10 mouse cellular contexts compared by ENCODE assay signal in the genomic region with DNA sequence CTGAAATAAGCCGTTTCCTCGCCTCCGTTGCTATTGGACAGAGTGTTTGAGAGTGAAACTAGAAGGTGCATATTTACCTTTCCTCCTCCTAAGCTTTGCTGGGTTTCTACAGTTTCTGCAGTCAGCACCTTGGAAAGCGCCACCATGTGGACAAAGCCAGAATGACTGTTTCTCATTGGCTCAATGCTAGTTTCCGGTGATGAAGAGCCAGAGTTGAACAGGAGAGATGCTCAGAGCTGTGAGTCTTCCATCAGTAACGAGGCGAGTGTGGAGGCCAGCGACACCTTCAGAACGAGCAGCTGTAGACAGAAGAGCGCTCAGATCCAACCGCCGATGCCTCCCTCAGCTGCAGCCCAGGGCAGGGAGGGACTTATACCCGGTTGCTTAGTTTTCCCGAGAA. TPM values are rescaled to one million over a fixed set of nuclear protein-coding genes. Genes with fewer than 3 reads are reported as not detected.
A peak's percentile ranks its signal among the peaks of the same experiment; 100 is the strongest.
DNase-seq lines count a peak whose midpoint lies in the region; ATAC-seq and TF ChIP-seq lines count a peak whose summit lies in the region.
"Had no signal": no experiment of that assay in that cellular context is flagged by ENCODE, and none has a peak within 500 bp of the region (broad histone marks: within the 10 kb centered on the region; RNA-seq: fewer than 3 reads in every experiment).

No protein-coding gene starts in this region.

- intact Hi-C loops in heart, postnatal 10 days (cut with DNase I): no loop called here
- intact Hi-C loops in heart, postnatal 25 days (cut with DNase I): no loop called here

- 48% methylated on average over 14 of the region's 14 CpGs for WGBS in forebrain, embryonic 13.5 days

- peak overlapping the region in 1 of 2 experiments; percentile 25; a peak in 1 of 4 replicates for H3K4me3 ChIP-seq in ES-E14 (ENCODE audit: insufficient read depth in 1 of 2, low read depth in 1 of 2, low read length in 2 of 2, poor library complexity in 1 of 2, severe bottlenecking in 1 of 2)
- H3K4me3 ChIP-seq in forebrain, embryonic 13.5 days: no peak overlapping the region
- H3K4me3 ChIP-seq: embryonic facial prominence, embryonic 13.5 days had no signal

- no peaks in the 10 kb centered on the region for H3K9me3 ChIP-seq in ES-E14 (ENCODE audit: control insufficient read depth, insufficient read depth, low read depth, low read length)
- no peaks in the 10 kb centered on the region for H3K9me3 ChIP-seq in forebrain, embryonic 13.5 days (replicated peaks)
- H3K9me3 ChIP-seq: embryonic facial prominence, embryonic 13.5 days had no signal

- H3K4me1 ChIP-seq in ES-E14 (ENCODE audit: control insufficient read depth in 2 of 2, insufficient read depth in 2 of 2, low read length in 2 of 2, poor library complexity in 1 of 2): peaks cover 0 to 7% of the 10 kb centered on the region in 2 experiments; a peak in 1 of 4 replicates
- 0 out of 2 replicates have a peak, but pooled peaks cover under 1% of the 10 kb centered on the region for H3K4me1 ChIP-seq in forebrain, embryonic 13.5 days
- H3K4me1 ChIP-seq: embryonic facial prominence, embryonic 13.5 days had no signal

- no peak overlapping the region for H3K27ac ChIP-seq in ES-E14 (ENCODE audit: insufficient read depth, low read depth, low read length, poor library complexity, severe bottlenecking)
- no peak overlapping the region for H3K27ac ChIP-seq in forebrain, embryonic 13.5 days
- H3K27ac ChIP-seq: embryonic facial prominence, embryonic 13.5 days had no signal

- peak; percentile 32 to 58 for DNase-seq in heart, postnatal 10 days
- no peak for DNase-seq in heart, postnatal 25 days (ENCODE audit: low spot score)
- DNase-seq in 3T3-L1 (ENCODE audit: low read depth, low spot score): peak; percentile 50
- DNase-seq in ES-E14 (ENCODE audit: low read depth, low spot score): peak; percentile 75
- peak; percentile 39 for DNase-seq in lung, postnatal 14 days
- peak; percentile 14 to 59 for DNase-seq in spleen, postnatal 10 days (ENCODE audit: low spot score in 2 of 2)
- no peak for DNase-seq in urinary bladder, postnatal 36 days (ENCODE audit: low spot score in 2 of 2)

- no peak overlapping the region for H3K9ac ChIP-seq in ES-E14 (ENCODE audit: insufficient read depth, low read depth, low read length, poor library complexity, severe bottlenecking)
- no peak overlapping the region for H3K9ac ChIP-seq in forebrain, embryonic 13.5 days
- H3K9ac ChIP-seq: embryonic facial prominence, embryonic 13.5 days had no signal

- ATAC-seq in forebrain, embryonic 13.5 days: no peak

- H3K27me3 ChIP-seq in forebrain, embryonic 13.5 days: no peaks in the 10 kb centered on the region

- H3K36me3 ChIP-seq in ES-E14 (ENCODE audit: control insufficient read depth, insufficient read depth, low read length, poor library complexity, severe bottlenecking): no peaks in the 10 kb centered on the region
- no peaks in the 10 kb centered on the region for H3K36me3 ChIP-seq in forebrain, embryonic 13.5 days (ENCODE audit: poor library complexity, severe bottlenecking)
- H3K36me3 ChIP-seq: embryonic facial prominence, embryonic 13.5 days had no signal

- in situ Hi-C loops in ES-E14 (cut with MboI; ENCODE audit: low sequenced_read_pairs in 2 of 2, unreplicated experiment in 2 of 2): no loop called here

- peak overlapping the region; percentile 17; the same call in 1 of the 2 replicates for H3K4me2 ChIP-seq in forebrain, embryonic 13.5 days
- H3K4me2 ChIP-seq: embryonic facial prominence, embryonic 13.5 days had no signal

TF ChIP-seq in ES-E14, 5 proteins besides CTCF, POLR2A, EP300 and RAD21:
- TF ChIP-seq HCFC1 (IDR thresholded peaks at IDR 0.05; ENCODE audit: borderline replicate concordance, insufficient read depth, low read length) (no peak), ZC3H11A (IDR thresholded peaks at IDR 0.05; ENCODE audit: borderline replicate concordance, low read depth, low read length) (no peak), CHD2 (IDR thresholded peaks at IDR 0.05; ENCODE audit: low read depth, low read length) (no peak), MAFK (IDR thresholded peaks at IDR 0.05; ENCODE audit: insufficient read depth, low read depth, low read length) (no peak), ZNF384 (IDR thresholded peaks at IDR 0.05; ENCODE audit: low read depth, low read length) (no peak)

RNA-seq across cellular contexts. Expression of a gene that starts 4.1 kb away (rescaled TPM):
- total RNA-seq in heart, postnatal 10 days (2021): not detected
- not detected for total RNA-seq in heart, postnatal 25 days (2021)
- total RNA-seq in ES-E14 (2012; rRNA removed): 0.37 and 0.40 TPM in 2 replicates
- 1.1 and 1.5 TPM in 2 replicates for polyA plus RNA-seq in forebrain, embryonic 13.5 days (2015; fragmentation: Nextera tagmentation; extraction: Ambion mirVana)
- total RNA-seq: left cerebral cortex, postnatal 36 days had no signal
- polyA plus RNA-seq: embryonic facial prominence, embryonic 13.5 days had no signal

RNA-seq across cellular contexts. Expression of a gene that starts 17.6 kb away (rescaled TPM):
- 1 to 10 TPM; 2.6 to 3.8 TPM for total RNA-seq in heart, postnatal 10 days (2021)
- total RNA-seq in heart, postnatal 25 days (2021): 1 to 10 TPM in 1 of 2 experiments, under 1 TPM in 1; 0.83 to 1.6 TPM
- total RNA-seq in ES-E14 (2012; rRNA removed): 4.1 and 6.8 TPM in 2 replicates
- 78.5 and 86.8 TPM in 2 replicates for polyA plus RNA-seq in forebrain, embryonic 13.5 days (2015; fragmentation: Nextera tagmentation; extraction: Ambion mirVana)

RNA-seq across cellular contexts. Expression of a gene that starts 45.5 kb away (rescaled TPM):
- total RNA-seq in heart, postnatal 10 days (2021): 10 to 100 TPM; 44.4 to 45.5 TPM
- total RNA-seq in heart, postnatal 25 days (2021): 10 to 100 TPM; 16.0 to 17.5 TPM
- 3.6 and 4.0 TPM in 2 replicates for total RNA-seq in ES-E14 (2012; rRNA removed)
- 14.7 and 17.6 TPM in 2 replicates for polyA plus RNA-seq in forebrain, embryonic 13.5 days (2015; fragmentation: Nextera tagmentation; extraction: Ambion mirVana)

RNA-seq across cellular contexts. Expression of a gene that starts 45.7 kb away (rescaled TPM):
- total RNA-seq in heart, postnatal 10 days (2021): not detected
- not detected for total RNA-seq in heart, postnatal 25 days (2021)
- not detected in 2 replicates for total RNA-seq in ES-E14 (2012; rRNA removed)
- 0.25 and 0.52 TPM in 2 replicates for polyA plus RNA-seq in forebrain, embryonic 13.5 days (2015; fragmentation: Nextera tagmentation; extraction: Ambion mirVana)
- polyA plus RNA-seq: embryonic facial prominence, embryonic 13.5 days had no signal

Comparison
In these comparisons a context has a peak if more than half of its experiments do, and no peak if none do; other contexts are left out.
1. DNase-seq: peak in heart, postnatal 10 days (2 of 2), 3T3-L1 (single experiment), ES-E14 (single experiment), lung, postnatal 14 days (single experiment) and spleen, postnatal 10 days (2 of 2); none in heart, postnatal 25 days (single experiment) and urinary bladder, postnatal 36 days (0 of 2).